Mouse (Mus musculus): ENCODE results near the gene Usp37. TPM values are rescaled to one million over a fixed set of nuclear protein-coding genes. Genes with fewer than 3 reads are reported as not detected.

The Usp37 gene
- polyA plus RNA-seq, 1 experiment from 2014 or later = 32.2 TPM

MicroRNAs within 50 kb of the gene (microRNA counts, 519-probe panel; counts per million panel counts)
- 3,063 counts per million, percentile 74 among the panel's probes with 10 or more counts for microRNA mmu-miR-26b

Small RNA genes lying within 50 kb of the gene (microRNA-seq; reads per million reads assigned to microRNA genes)
- gene Gm25035 (not detected), gene Mir26b (13,082 reads per million, percentile 97 among the genes with 10 or more reads in this experiment)

Other genes with a start within 250 kb of the Usp37 start
- gene Tmbim1, start 238.7 kb downstream of the Usp37 start, polyA plus RNA-seq (2015; fragmentation: Nextera tagmentation; extraction: Ambion mirVana) = 5.4 and 6.8 TPM in 2 replicates
- 0.38 and 1.2 TPM in 2 replicates for gene Catip, start 182.2 kb downstream of the Usp37 start, polyA plus RNA-seq (2015; fragmentation: Nextera tagmentation; extraction: Ambion mirVana)
- gene Slc11a1, start 169.1 kb downstream of the Usp37 start, polyA plus RNA-seq (2015; fragmentation: Nextera tagmentation; extraction: Ambion mirVana) = 1.9 and 3.2 TPM in 2 replicates
- gene Ctdsp1, start 152.8 kb downstream of the Usp37 start, polyA plus RNA-seq (2015; fragmentation: Nextera tagmentation; extraction: Ambion mirVana) = 21.4 and 22.4 TPM in 2 replicates
- gene Vil1, start 134.9 kb downstream of the Usp37 start, polyA plus RNA-seq (2015; fragmentation: Nextera tagmentation; extraction: Ambion mirVana) = 0.27 and 0.29 TPM in 2 replicates
- gene Cnot9, start 38.2 kb downstream of the Usp37 start, polyA plus RNA-seq (2015; fragmentation: Nextera tagmentation; extraction: Ambion mirVana) = 53.8 and 56.2 TPM in 2 replicates
- 3.4 and 5.3 TPM in 2 replicates for gene Plcd4, start 1.4 kb downstream of the Usp37 start, polyA plus RNA-seq (2015; fragmentation: Nextera tagmentation; extraction: Ambion mirVana)
- gene Zfp142, start 44.0 kb upstream of the Usp37 start, polyA plus RNA-seq (2015; fragmentation: Nextera tagmentation; extraction: Ambion mirVana) = 8.9 and 9.6 TPM in 2 replicates
- 27.6 and 27.9 TPM in 2 replicates for gene Bcs1l, start 44.0 kb upstream of the Usp37 start, polyA plus RNA-seq (2015; fragmentation: Nextera tagmentation; extraction: Ambion mirVana)
- 41.8 and 46.0 TPM in 2 replicates for gene Rnf25, start 57.1 kb upstream of the Usp37 start, polyA plus RNA-seq (2015; fragmentation: Nextera tagmentation; extraction: Ambion mirVana)
- gene Stk36, start 57.2 kb upstream of the Usp37 start, polyA plus RNA-seq (2015; fragmentation: Nextera tagmentation; extraction: Ambion mirVana) = 25.7 and 27.9 TPM in 2 replicates
- 15.3 and 16.1 TPM in 2 replicates for gene Ttll4, start 117.5 kb upstream of the Usp37 start, polyA plus RNA-seq (2015; fragmentation: Nextera tagmentation; extraction: Ambion mirVana)
- gene Cyp27a1, start 169.3 kb upstream of the Usp37 start, polyA plus RNA-seq (2015; fragmentation: Nextera tagmentation; extraction: Ambion mirVana) = 0.91 and 1.6 TPM in 2 replicates
- gene Prkag3, start 204.9 kb upstream of the Usp37 start, polyA plus RNA-seq (2015; fragmentation: Nextera tagmentation; extraction: Ambion mirVana) = not detected in 2 replicates
- gene Wnt6, start 227.6 kb upstream of the Usp37 start, polyA plus RNA-seq (2015; fragmentation: Nextera tagmentation; extraction: Ambion mirVana) = 2.2 and 2.3 TPM in 2 replicates
- gene Wnt10a, start 247.2 kb upstream of the Usp37 start, polyA plus RNA-seq (2015; fragmentation: Nextera tagmentation; extraction: Ambion mirVana) = 0.50 and 0.80 TPM in 2 replicates

All from forebrain, embryonic 15.5 days (tissue).